Mouse (Mus musculus) gonadal fat pad, adult 2 months (tissue): ENCODE results near the gene Wdr75. TPM values are rescaled to one million over a fixed set of nuclear protein-coding genes. Genes with fewer than 3 reads are reported as not detected.

ENCODE experiments used
- DNase-seq: peaks from one replicate; pipeline ENCODE4 v3.0.0-alpha.2; 2012; ENCODE audit warnings: low read depth
- polyA plus RNA-seq: library from polyadenylated mRNA; depleted of rRNA; stranded (reverse); fragments of >200 nt; gene quantifications from 2 replicates; pipeline ENCODE4 v1.2.3, GENCODE M21; 2012; rRNA removed

Wdr75 gene
- 45.0 and 49.1 TPM in 2 replicates for polyA plus RNA-seq

- DNase-seq: peak; percentile 64
These were observed at the start of gene Wdr75 for GRCm38 (mm10) chr1:45794969-45795908. Gene Wdr75, plus strand, starts transcription at chr1:45795166.

GRCm38 (mm10) chr1:45755902-45756301 is 39.1 kb upstream of the Wdr75 start:
- no peak for DNase-seq

GRCm38 (mm10) chr1:45756707-45757106 is 38.3 kb upstream of the Wdr75 start:
- DNase-seq: no peak

DNA sequence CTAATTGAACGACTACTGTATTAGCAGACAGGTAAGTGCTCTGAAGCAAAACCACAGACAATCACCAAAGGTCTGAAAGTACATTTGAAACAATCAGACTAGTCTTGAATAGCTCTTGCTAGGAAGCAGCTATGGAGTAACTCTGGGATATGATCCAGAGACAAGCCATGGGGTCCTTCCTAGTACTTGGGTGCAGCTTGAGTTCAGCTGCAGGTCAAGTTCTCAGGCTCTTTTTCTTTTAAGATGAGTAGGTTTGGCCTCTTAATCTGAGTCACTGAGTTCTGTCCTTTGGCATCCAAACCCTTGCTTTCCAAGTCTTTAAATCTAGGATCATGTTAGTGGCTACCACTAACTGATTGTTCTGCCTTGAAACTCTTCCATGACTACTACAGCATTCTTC is 37.0 kb upstream of the Wdr75 start:
- no peak for DNase-seq

DNA sequence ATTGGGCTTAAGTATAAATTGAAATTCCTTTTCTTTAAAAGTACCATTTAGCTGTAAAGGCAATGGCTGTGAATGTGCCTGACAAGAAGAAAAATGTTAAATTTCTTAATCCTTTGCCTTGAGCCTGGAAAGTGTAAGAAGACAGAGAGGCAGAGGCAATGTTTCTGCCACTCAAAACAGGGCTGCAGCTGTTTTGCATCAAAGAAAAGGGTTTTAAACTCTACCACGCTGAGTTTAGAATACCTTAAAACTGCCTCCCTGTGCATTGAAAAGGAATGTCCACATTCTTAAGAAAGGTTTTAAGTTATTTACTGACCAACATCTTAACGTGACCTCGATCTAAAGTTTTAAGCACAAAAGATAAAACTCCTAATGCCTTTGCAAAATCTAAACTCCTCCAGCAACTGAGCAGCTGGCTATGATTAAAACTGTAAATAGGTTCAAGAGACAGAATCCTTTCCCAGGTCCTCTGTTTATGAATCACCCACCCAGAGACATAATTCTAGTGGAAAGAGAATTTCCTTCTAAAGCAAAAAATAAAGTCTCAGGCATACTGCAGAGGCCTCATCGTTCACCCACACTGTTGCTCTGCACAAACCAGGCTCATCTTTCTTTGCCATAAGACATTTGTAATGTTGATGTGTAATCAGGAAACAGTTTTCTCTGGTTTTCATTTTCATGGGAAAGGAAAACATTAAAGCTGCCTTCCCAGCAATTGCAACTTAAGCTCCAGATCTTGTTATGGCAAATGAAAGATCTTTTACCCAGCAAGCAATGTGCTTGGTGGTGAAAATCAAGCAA is 34.1 kb upstream of the Wdr75 start:
- DNase-seq: no peak

- DNase-seq: no peak
These were observed 33.5 kb upstream of the Wdr75 start for GRCm38 (mm10) chr1:45761468-45761795.

DNA sequence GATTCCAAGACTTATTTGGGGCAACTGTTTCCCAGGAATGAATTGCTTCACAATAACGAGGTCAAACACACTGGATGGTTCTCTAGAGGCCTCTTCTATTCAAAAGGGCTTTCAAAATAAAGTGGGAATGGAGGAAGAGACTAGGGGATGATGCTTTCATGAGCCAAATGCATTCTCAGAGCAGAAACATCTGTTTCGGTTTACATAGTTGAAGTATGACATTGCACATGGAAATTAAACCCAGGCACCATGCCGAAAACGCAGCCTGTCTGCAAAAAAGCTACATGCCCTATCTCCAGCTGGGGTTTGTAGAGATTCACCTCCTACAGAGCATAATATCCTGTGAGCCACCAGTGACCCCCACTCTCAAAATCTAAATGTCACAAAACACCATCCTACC is 29.3 kb upstream of the Wdr75 start:
- DNase-seq: no peak

- DNase-seq: no peak
These were observed 28.8 kb upstream of the Wdr75 start for GRCm38 (mm10) chr1:45766123-45766522.

DNA sequence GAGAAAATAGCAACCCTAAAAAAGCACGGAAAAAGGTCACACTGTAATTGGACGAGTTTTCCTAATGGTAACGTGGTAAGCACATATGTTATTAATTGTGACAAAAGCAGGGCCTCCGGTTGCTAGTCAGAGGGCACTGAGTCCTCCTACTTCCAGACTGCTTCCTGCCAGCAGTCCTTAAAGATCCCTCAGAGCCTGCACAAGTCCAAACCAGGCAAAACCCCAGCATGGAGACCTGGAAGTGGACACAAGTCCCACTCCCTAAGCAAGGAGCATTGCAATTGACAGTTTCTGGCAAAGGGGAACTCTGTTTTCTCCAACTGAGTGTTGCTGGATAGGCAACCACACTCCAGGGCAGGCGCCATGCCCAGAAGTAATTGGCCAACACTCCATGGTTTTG is 27.4 kb upstream of the Wdr75 start:
- no peak for DNase-seq

- no peak for DNase-seq
These were observed 25.6 kb upstream of the Wdr75 start for GRCm38 (mm10) chr1:45769321-45769720.

DNA sequence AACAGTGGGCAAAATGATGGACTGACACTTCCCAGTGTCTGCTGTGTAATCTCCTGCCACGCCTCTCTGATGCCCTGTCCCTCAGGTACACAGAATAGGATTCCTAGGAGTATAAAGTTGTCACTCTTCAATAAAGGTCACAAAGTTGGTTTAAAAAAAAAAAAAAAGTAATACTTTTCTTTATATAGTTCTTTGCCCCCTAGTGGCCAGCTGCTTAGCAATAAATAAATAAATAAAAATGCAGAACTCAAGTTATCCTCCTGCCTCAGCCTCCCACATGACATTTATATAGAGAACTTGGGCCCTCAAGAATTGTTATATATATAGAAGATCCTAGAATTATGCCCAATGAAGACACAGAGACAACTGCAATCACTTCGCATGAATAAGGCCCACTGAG is 24.9 kb upstream of the Wdr75 start:
- DNase-seq: no peak

- no peak for DNase-seq
These were observed 14.2 kb upstream of the Wdr75 start for GRCm38 (mm10) chr1:45780606-45781288.

DNA sequence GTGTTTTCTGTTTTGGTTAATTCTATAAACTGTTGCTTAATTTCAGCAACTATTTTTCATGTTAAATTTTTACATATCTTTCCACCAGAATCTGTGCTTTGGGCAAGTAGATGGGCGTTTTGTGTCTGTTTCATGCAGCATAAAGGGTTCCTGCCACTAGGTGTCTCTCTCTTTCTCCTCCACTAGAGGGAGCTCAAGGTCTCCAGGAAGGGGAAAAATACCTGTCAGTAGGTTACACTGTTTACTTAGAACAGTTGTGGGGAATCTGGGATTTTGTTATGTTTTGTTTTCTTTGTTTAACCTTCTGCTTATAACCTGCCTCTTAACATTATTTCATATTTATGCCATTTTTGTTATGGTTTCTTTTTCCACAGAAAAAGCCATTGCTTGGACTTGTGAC is 21.9 kb downstream of the Wdr75 start:
- DNase-seq: no peak

GRCm38 (mm10) chr1:45818564-45818963 is 23.6 kb downstream of the Wdr75 start:
- DNase-seq: no peak

GRCm38 (mm10) chr1:45824441-45824840 is 29.5 kb downstream of the Wdr75 start:
- no peak for DNase-seq

DNA sequence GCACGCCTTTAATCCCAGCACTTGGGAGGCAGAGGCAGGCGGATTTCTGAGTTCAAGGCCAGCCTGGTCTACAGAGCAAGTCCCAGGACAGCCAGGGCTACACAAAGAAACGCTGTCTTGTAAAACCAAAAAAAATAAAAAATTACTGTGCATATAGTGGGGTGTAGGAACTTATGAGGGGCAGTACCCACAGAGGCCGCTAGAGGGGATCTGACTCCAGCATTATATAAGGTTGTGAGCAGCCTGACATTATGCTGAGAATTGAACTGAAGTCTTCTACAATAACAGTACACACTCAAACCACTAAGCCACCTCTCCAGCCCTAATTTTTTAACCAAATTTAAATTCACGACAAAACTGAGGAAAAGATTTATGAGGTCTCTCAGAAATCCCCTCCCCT is 30.2 kb downstream of the Wdr75 start:
- no peak for DNase-seq

- no peak for DNase-seq
These were observed 30.7 kb downstream of the Wdr75 start for GRCm38 (mm10) chr1:45825630-45826029.

- DNase-seq: no peak
These were observed 31.2 kb downstream of the Wdr75 start for GRCm38 (mm10) chr1:45826148-45826547.

DNA sequence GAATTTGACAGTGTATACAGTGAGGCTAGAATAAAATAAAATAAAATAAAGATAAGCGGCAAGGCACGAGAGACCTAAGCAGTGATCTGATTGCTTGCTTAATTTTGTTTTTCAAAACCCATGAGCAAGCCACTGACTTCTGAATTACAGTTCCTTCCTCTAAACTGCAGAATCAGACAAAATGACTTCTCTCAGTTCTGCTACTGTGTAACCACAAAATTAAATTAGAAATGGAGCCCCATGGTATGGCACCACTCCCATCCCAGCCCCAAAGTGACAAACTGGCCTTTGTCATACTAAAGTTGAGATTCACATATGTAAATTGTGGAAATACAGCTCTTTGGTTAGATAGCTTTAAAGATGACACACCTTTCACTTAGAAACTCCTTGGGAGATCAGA is 31.8 kb downstream of the Wdr75 start:
- no peak for DNase-seq

- no peak for DNase-seq
These were observed 35.7 kb downstream of the Wdr75 start for GRCm38 (mm10) chr1:45830453-45831206.

GRCm38 (mm10) chr1:45835362-45836063 is 40.5 kb downstream of the Wdr75 start:
- DNase-seq: peak; percentile 77
